Mouse (Mus musculus) MEL (cell line): ENCODE measurements around the gene Adtrp. TPM values are rescaled to one million over a fixed set of nuclear protein-coding genes. Genes with fewer than 3 reads are reported as not detected.

ENCODE experiments used
- DNase-seq: peaks from one replicate; pipeline ENCODE4 v3.0.0; 2011; ENCODE audit warnings: low read depth, low spot score
- H3K27ac ChIP-seq: 2 replicates; pipeline ENCODE4 v1.5.1; 2012; ENCODE audit warnings: low read depth, mild to moderate bottlenecking, control low read depth, low read length, moderate library complexity; ENCODE audit not compliant: control insufficient read depth
- H3K27me3 ChIP-seq, 2 experiments: fragments of 150-350 bp in 1 of 2; sonication (generic) in 1 of 2; 2 replicates each; pipeline ENCODE4 v1.6.1; 2012; ENCODE audit warnings: low read length in 2 of 2, mild to moderate bottlenecking in 2 of 2, improper control_type of control experiment in 1 of 2, moderate library complexity in 1 of 2; ENCODE audit not compliant: insufficient read depth in 2 of 2, control insufficient read depth in 1 of 2
- H3K36me3 ChIP-seq, 2 experiments: 2 replicates each; pipeline ENCODE4 v1.6.1; 2012 to 2014; ENCODE audit warnings: low read length in 2 of 2, improper control_type of control experiment in 1 of 2, inconsistent platforms in 1 of 2, mild to moderate bottlenecking in 1 of 2; ENCODE audit not compliant: insufficient read depth in 2 of 2, control insufficient read depth in 1 of 2
- H3K4me1 ChIP-seq, 2 experiments: fragments of 150-350 bp in 1 of 2; sonication (generic) in 1 of 2; 2 replicates each; pipeline ENCODE4 v1.6.1; 2012; ENCODE audit warnings: low read length in 2 of 2, improper control_type of control experiment in 1 of 2, mild to moderate bottlenecking in 1 of 2; ENCODE audit not compliant: insufficient read depth in 2 of 2, control insufficient read depth in 1 of 2
- H3K4me3 ChIP-seq, 2 experiments: fragments of 150-350 bp in 1 of 2; sonication (generic) in 1 of 2; 2 replicates each; pipeline ENCODE4 v1.5.1; 2012; ENCODE audit warnings: low read depth in 2 of 2, low read length in 2 of 2, mild to moderate bottlenecking in 2 of 2, moderate library complexity in 2 of 2, control low read depth in 1 of 2, improper control_type of control experiment in 1 of 2; ENCODE audit not compliant: control insufficient read depth in 1 of 2, insufficient read depth in 1 of 2
- H3K79me2 ChIP-seq: 2 replicates; pipeline ENCODE4 v1.6.1; 2012; ENCODE audit warnings: mild to moderate bottlenecking, low read length, moderate library complexity; ENCODE audit not compliant: control insufficient read depth, poor library complexity, insufficient read depth
- H3K9ac ChIP-seq: 2 replicates; pipeline ENCODE4 v1.6.1; 2012; ENCODE audit warnings: low read depth, mild to moderate bottlenecking, control low read depth, low read length, moderate library complexity; ENCODE audit not compliant: control insufficient read depth, poor library complexity, severe bottlenecking
- H3K9me3 ChIP-seq: fragments of 150-350 bp; sonication (generic); replicated peaks from 2 replicates; pipeline ENCODE4 v1.6.1; 2012; ENCODE audit warnings: mild to moderate bottlenecking, low read length, improper control_type of control experiment, moderate library complexity; ENCODE audit not compliant: insufficient read depth
- BHLHE40 ChIP-seq: IDR thresholded peaks from 2 replicates; pipeline ENCODE4 v1.6.1; 2012; ENCODE audit warnings: low read depth, mild to moderate bottlenecking, inconsistent platforms, low read length, improper control_type of control experiment, borderline replicate concordance
- EP300 ChIP-seq, 2 experiments: IDR thresholded peaks; 2 replicates each; pipeline ENCODE4 v1.6.1; 2011; ENCODE audit warnings: improper control_type of control experiment in 2 of 2, low read length in 2 of 2, low read depth in 1 of 2, mild to moderate bottlenecking in 1 of 2
- ETS1 ChIP-seq: IDR thresholded peaks from 2 replicates; pipeline ENCODE4 v1.6.1; 2012; ENCODE audit warnings: low read depth, mild to moderate bottlenecking, inconsistent platforms, low read length, improper control_type of control experiment, moderate library complexity
- GATA1 ChIP-seq: IDR thresholded peaks from 2 replicates; pipeline ENCODE4 v1.6.1; 2011; ENCODE audit warnings: low read depth, low read length, improper control_type of control experiment
- MAFK ChIP-seq: IDR thresholded peaks from 2 replicates; pipeline ENCODE4 v1.6.1; 2011; ENCODE audit warnings: low read depth, mild to moderate bottlenecking, low read length, improper control_type of control experiment, borderline replicate concordance
- MAX ChIP-seq: IDR thresholded peaks from 2 replicates; pipeline ENCODE4 v1.6.1; 2011; ENCODE audit warnings: low read length, improper control_type of control experiment
- MXI1 ChIP-seq: IDR thresholded peaks from 2 replicates; pipeline ENCODE4 v1.6.1; 2011; ENCODE audit warnings: mild to moderate bottlenecking, low read depth, low read length, improper control_type of control experiment
- MYB ChIP-seq: IDR thresholded peaks from 2 replicates; pipeline ENCODE4 v1.6.1; 2011; ENCODE audit warnings: mild to moderate bottlenecking, low read depth, low read length, improper control_type of control experiment
- MYC ChIP-seq: IDR thresholded peaks from 2 replicates; pipeline ENCODE4 v1.6.1; 2011; ENCODE audit warnings: low read depth, mild to moderate bottlenecking, low read length, improper control_type of control experiment, moderate library complexity
- NELFE ChIP-seq: IDR thresholded peaks from 2 replicates; pipeline ENCODE4 v1.6.1; 2011; ENCODE audit warnings: low read depth, low read length, improper control_type of control experiment
- RAD21 ChIP-seq: IDR thresholded peaks from 2 replicates; pipeline ENCODE4 v1.6.1; 2011; ENCODE audit warnings: mild to moderate bottlenecking, low read depth, low read length, improper control_type of control experiment
- TAL1 ChIP-seq: IDR thresholded peaks from 2 replicates; pipeline ENCODE4 v1.6.1; 2012; ENCODE audit warnings: mild to moderate bottlenecking, inconsistent platforms, low read length, moderate library complexity, mixed read lengths
- TBP ChIP-seq: IDR thresholded peaks from 2 replicates; pipeline ENCODE4 v1.8.0; 2011; ENCODE audit warnings: low read depth, low read length, improper control_type of control experiment
- TCF12 ChIP-seq: IDR thresholded peaks from 2 replicates; pipeline ENCODE4 v1.6.1; 2014; ENCODE audit warnings: low read depth, mild to moderate bottlenecking, inconsistent platforms, low read length, improper control_type of control experiment, moderate library complexity
- UBTF ChIP-seq: IDR thresholded peaks from 2 replicates; pipeline ENCODE4 v1.6.1; 2012; ENCODE audit warnings: low read depth, mild to moderate bottlenecking, inconsistent platforms, low read length, improper control_type of control experiment, moderate library complexity, borderline replicate concordance; ENCODE audit not compliant: insufficient read depth
- USF1 ChIP-seq: IDR thresholded peaks from 2 replicates; pipeline ENCODE4 v1.6.1; 2014; ENCODE audit warnings: low read depth, mild to moderate bottlenecking, inconsistent platforms, low read length, improper control_type of control experiment, moderate library complexity
- ZKSCAN1 ChIP-seq: IDR thresholded peaks from 2 replicates; pipeline ENCODE4 v1.6.1; 2012; ENCODE audit warnings: low read depth, mild to moderate bottlenecking, inconsistent platforms, low read length, improper control_type of control experiment, moderate library complexity
- ZMIZ1 ChIP-seq: IDR thresholded peaks from 2 replicates; pipeline ENCODE4 v1.6.1; 2012; ENCODE audit warnings: low read depth, mild to moderate bottlenecking, inconsistent platforms, low read length, improper control_type of control experiment, moderate library complexity
- ZNF384 ChIP-seq: IDR thresholded peaks from 2 replicates; pipeline ENCODE4 v1.6.1; 2012; ENCODE audit warnings: low read depth, mild to moderate bottlenecking, inconsistent platforms, low read length, improper control_type of control experiment
- polyA plus RNA-seq, 2 experiments: library from polyadenylated mRNA; stranded (reverse) in 1 of 2; unstranded in 1 of 2; fragments of >175 nt in 1 of 2; fragments of >200 nt in 1 of 2; gene quantifications; 2 replicates each; pipeline versions ENCODE4 v1.2.1 to v1.2.4; 2012; ENCODE audit warnings: low replicate concordance in 2 of 2, low read depth in 1 of 2; ENCODE audit not compliant: insufficient read length in 2 of 2, insufficient read depth in 1 of 2, missing spikeins in 1 of 2
- total RNA-seq: library from RNA; depleted of rRNA; stranded (reverse); fragments of 300-350 nt; gene quantifications from 2 replicates; pipeline ENCODE4 v1.2.3, GENCODE M21; 2012

Gene Adtrp
- total and polyA plus RNA-seq, 3 experiments: not detected

DNA sequence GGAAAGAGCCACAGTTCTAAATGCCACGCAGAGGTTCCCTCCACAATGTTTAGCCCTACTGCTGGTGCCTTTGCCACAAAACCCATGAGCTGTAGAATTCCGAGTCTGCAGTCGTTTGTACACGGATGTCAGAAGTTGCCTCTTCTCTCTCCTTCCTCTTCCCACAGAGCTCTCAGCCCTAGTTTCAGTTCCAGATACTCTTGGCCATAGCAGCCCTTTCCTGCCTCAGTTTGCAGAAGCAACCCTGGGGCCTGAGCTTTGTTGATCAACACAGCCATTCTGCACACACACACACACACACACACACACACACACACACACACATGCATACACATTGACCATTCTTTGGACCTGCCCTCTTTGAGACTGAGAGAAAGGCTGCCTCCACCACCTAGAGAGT lies 28.0 kb downstream of the Adtrp start:
- Histone ChIP-seq H3K79me2 (no peaks in the 10 kb centered on the region), H3K4me3 (no peak overlapping the region), H3K27ac (no peak overlapping the region), H3K9ac (no peak overlapping the region), H3K9me3 (no peaks in the 10 kb centered on the region), H3K4me1 (no peaks in the 10 kb centered on the region), H3K36me3 (no peaks in the 10 kb centered on the region), H3K27me3 (no peaks in the 10 kb centered on the region)
- no peak for DNase-seq
- no peak for TF ChIP-seq ZKSCAN1
- no peak for TF ChIP-seq TCF12
- TF ChIP-seq MAFK: no peak
- TF ChIP-seq TBP: no peak
- TF ChIP-seq GATA1: no peak
- TF ChIP-seq UBTF: no peak
- TF ChIP-seq RAD21: no peak
- TF ChIP-seq TAL1: no peak
- TF ChIP-seq BHLHE40: no peak
- TF ChIP-seq ZNF384: no peak
- TF ChIP-seq ETS1: no peak
- TF ChIP-seq MYC: no peak
- no peak for TF ChIP-seq MAX
- TF ChIP-seq MYB: no peak
- TF ChIP-seq MXI1: no peak
- no peak for TF ChIP-seq USF1
- no peak for TF ChIP-seq NELFE

- no peaks in the 10 kb centered on the region for H3K79me2 ChIP-seq
- H3K9ac ChIP-seq: no peak overlapping the region
- no peaks in the 10 kb centered on the region for H3K27me3 ChIP-seq
- no peak overlapping the region for H3K27ac ChIP-seq
- no peaks in the 10 kb centered on the region for H3K4me1 ChIP-seq
- H3K4me3 ChIP-seq: no peak overlapping the region
- no peaks in the 10 kb centered on the region for H3K36me3 ChIP-seq
- no peak for TF ChIP-seq TBP
- no peak for DNase-seq
- no peaks in the 10 kb centered on the region for H3K9me3 ChIP-seq
Measured at GRCm38 (mm10) chr13:41817583-41817982, 29.9 kb downstream of the Adtrp start.

- DNase-seq: no peak
- TF ChIP-seq ZMIZ1 (no peak), EP300 (IDR thresholded peaks at IDR 0.05; ENCODE audit: low read depth in 1 of 2, low read length in 2 of 2) (no peak)
Measured at GRCm38 (mm10) chr13:41816643-41817042, 30.8 kb downstream of the Adtrp start.

More at GRCm38 (mm10) chr13:41816643-41817042, 30.8 kb downstream of the Adtrp start:
- no peak overlapping the region for H3K4me3 ChIP-seq
- no peaks in the 10 kb centered on the region for H3K4me1 ChIP-seq
- H3K9ac ChIP-seq: no peak overlapping the region
- no peaks in the 10 kb centered on the region for H3K27me3 ChIP-seq
- no peaks in the 10 kb centered on the region for H3K79me2 ChIP-seq
- no peaks in the 10 kb centered on the region for H3K9me3 ChIP-seq
- H3K27ac ChIP-seq: no peak overlapping the region
- no peaks in the 10 kb centered on the region for H3K36me3 ChIP-seq
